Mouse (Mus musculus): ENCODE results near the gene Obscn. TPM values are rescaled to one million over a fixed set of nuclear protein-coding genes. Genes with fewer than 3 reads are reported as not detected.

The Obscn gene
- polyA plus RNA-seq, 1 experiment: 5.0 TPM

DNA sequence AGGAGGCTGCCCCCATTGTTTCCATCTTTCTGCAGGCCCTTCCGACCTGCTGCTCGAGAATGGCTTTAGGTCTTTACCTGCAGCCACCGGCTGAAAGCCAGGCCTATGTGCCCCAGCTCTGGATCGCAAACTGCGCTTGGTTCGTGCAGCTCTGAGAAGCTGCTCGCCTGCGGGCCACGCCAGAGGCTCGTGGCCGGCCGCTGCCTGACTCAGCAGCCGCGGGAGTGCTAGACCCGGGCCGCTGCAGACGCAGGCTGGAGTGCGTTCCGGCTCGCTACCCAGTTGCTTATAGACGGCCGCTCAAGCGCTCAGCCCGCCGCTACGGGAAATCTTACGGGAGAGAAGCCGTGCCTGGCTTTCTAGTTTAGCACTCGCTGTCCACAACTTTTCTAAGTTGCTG lies 159.1 kb downstream of the Obscn start:
- under 1% methylated on average over 29 of the region's 29 CpGs for WGBS
- TF ChIP-seq POLR2A (IDR thresholded peaks at IDR 0.05; ENCODE audit: borderline replicate concordance, control insufficient read depth, low read depth, low read length) (peak; percentile 50; the same call in 1 of the 2 replicates), CTCF (IDR thresholded peaks at IDR 0.05; ENCODE audit: control insufficient read depth, insufficient read depth, low read length) (no peak)
- peaks cover 9% of the 10 kb centered on the region for H3K4me1 ChIP-seq (ENCODE audit: control insufficient read depth, insufficient read depth, low read length)
- peak overlapping the region; percentile 95 for H3K27ac ChIP-seq (ENCODE audit: control insufficient read depth, insufficient read depth, low read depth, low read length, poor library complexity)
- peak overlapping the region; percentile 89 for H3K4me3 ChIP-seq (replicated peaks; ENCODE audit: control insufficient read depth, low read depth, low read length)

DNA sequence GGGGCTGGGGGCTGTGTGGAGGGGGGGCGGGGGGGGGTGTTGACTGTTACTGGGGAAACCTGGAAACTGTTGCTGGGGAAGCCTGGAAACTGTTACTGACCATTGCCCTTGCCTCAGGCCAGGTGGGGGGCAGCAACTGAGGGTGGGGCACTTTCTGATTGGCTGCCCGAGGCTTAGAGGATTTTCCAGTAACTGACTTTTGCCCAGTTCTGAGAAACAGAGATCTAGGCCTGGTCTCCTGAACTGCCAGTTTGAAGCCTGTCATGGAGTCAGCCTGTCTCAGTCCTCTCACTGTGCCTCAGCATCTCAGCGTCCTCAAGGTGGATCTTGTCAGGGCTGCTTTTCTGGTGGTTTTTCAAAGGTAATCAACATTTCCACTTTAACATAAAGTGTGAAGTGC lies 161.8 kb downstream of the Obscn start:
- Histone ChIP-seq H3K27ac (ENCODE audit: control insufficient read depth, insufficient read depth, low read depth, low read length, poor library complexity) (no peak overlapping the region), H3K4me1 (ENCODE audit: control insufficient read depth, insufficient read depth, low read length) (no peaks in the 10 kb centered on the region; the same call in 1 of the 2 replicates), H3K4me3 (replicated peaks; ENCODE audit: control insufficient read depth, low read depth, low read length) (no peak overlapping the region)
- 85% methylated on average over 3 of the region's 3 CpGs for WGBS
- TF ChIP-seq CTCF (IDR thresholded peaks at IDR 0.05; ENCODE audit: control insufficient read depth, insufficient read depth, low read length) (no peak), POLR2A (IDR thresholded peaks at IDR 0.05; ENCODE audit: borderline replicate concordance, control insufficient read depth, low read depth, low read length) (no peak)

GRCm38 (mm10) chr11:58971796-58972195 lies 164.4 kb downstream of the Obscn start:
- no peaks in the 10 kb centered on the region; the same call in 1 of the 2 replicates for H3K4me1 ChIP-seq (ENCODE audit: control insufficient read depth, insufficient read depth, low read length)
- 87% methylated on average over 3 of the region's 3 CpGs for WGBS
- TF ChIP-seq CTCF (IDR thresholded peaks at IDR 0.05; ENCODE audit: control insufficient read depth, insufficient read depth, low read length) (no peak), POLR2A (IDR thresholded peaks at IDR 0.05; ENCODE audit: borderline replicate concordance, control insufficient read depth, low read depth, low read length) (no peak)

GRCm38 (mm10) chr11:58970831-58971530 lies 165.2 kb downstream of the Obscn start:
- WGBS: 90% methylated on average over 21 of the region's 21 CpGs
- H3K4me3 ChIP-seq (replicated peaks; ENCODE audit: control insufficient read depth, low read depth, low read length): no peak overlapping the region
- TF ChIP-seq CTCF (IDR thresholded peaks at IDR 0.05; ENCODE audit: control insufficient read depth, insufficient read depth, low read length) (no peak), POLR2A (IDR thresholded peaks at IDR 0.05; ENCODE audit: borderline replicate concordance, control insufficient read depth, low read depth, low read length) (no peak)
- H3K4me1 ChIP-seq (ENCODE audit: control insufficient read depth, insufficient read depth, low read length): no peaks in the 10 kb centered on the region; the same call in 1 of the 2 replicates
- no peak overlapping the region for H3K27ac ChIP-seq (ENCODE audit: control insufficient read depth, insufficient read depth, low read depth, low read length, poor library complexity)

More at GRCm38 (mm10) chr11:58971796-58972195, 164.4 kb downstream of the Obscn start:
- Histone ChIP-seq H3K27ac (ENCODE audit: control insufficient read depth, insufficient read depth, low read depth, low read length, poor library complexity) (no peak overlapping the region), H3K4me3 (replicated peaks; ENCODE audit: control insufficient read depth, low read depth, low read length) (no peak overlapping the region)

DNA sequence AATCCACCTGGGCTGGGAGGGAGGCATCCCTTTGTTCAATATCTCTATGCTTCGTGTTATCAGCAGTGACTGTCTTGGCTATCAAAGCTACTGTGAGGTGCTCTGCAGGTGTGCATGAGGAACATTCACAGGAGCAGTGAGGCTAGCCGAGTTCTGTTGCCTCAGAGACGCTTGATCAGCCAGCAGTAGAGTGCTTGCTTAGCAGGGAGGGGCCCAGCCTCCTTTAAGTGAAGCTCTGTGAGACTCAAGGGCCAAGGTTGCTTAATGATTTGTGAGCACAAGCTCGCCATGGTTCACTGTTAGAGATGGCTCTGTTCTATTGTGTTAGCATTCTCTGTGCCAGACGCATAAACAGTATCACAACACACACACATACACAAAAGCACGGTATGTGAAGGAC lies 166.5 kb downstream of the Obscn start:
- H3K27ac ChIP-seq (ENCODE audit: control insufficient read depth, insufficient read depth, low read depth, low read length, poor library complexity): no peak overlapping the region
- TF ChIP-seq POLR2A (IDR thresholded peaks at IDR 0.05; ENCODE audit: borderline replicate concordance, control insufficient read depth, low read depth, low read length) (no peak), CTCF (IDR thresholded peaks at IDR 0.05; ENCODE audit: control insufficient read depth, insufficient read depth, low read length) (no peak)
- no peaks in the 10 kb centered on the region; the same call in 1 of the 2 replicates for H3K4me1 ChIP-seq (ENCODE audit: control insufficient read depth, insufficient read depth, low read length)
- 74% methylated on average over 6 of the region's 6 CpGs for WGBS
- H3K4me3 ChIP-seq (replicated peaks; ENCODE audit: control insufficient read depth, low read depth, low read length): no peak overlapping the region

DNA sequence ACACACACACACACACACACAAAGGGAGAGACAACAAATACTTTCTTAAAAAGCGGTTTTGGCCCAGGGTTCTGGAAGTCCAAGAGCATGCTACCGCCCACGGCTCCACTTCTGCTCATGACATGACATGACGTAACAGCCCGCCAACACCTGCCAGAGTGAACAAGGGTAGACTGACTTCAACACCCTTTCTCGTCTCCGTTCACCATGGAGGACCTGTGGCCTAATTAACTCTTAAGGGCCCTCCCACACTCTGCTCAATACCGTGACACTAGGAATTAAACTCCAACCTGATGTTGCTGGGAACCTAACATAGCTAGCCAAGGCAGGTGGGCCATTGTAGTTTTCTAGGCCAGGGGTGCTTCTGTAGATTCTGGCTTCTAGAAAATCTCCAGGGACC lies 167.2 kb downstream of the Obscn start:
- H3K4me1 ChIP-seq (ENCODE audit: control insufficient read depth, insufficient read depth, low read length): no peaks in the 10 kb centered on the region; the same call in 1 of the 2 replicates
- TF ChIP-seq CTCF (IDR thresholded peaks at IDR 0.05; ENCODE audit: control insufficient read depth, insufficient read depth, low read length) (no peak), POLR2A (IDR thresholded peaks at IDR 0.05; ENCODE audit: borderline replicate concordance, control insufficient read depth, low read depth, low read length) (no peak)
- 65% methylated on average over 8 of the region's 8 CpGs for WGBS
- H3K27ac ChIP-seq (ENCODE audit: control insufficient read depth, insufficient read depth, low read depth, low read length, poor library complexity): no peak overlapping the region
- H3K4me3 ChIP-seq (replicated peaks; ENCODE audit: control insufficient read depth, low read depth, low read length): no peak overlapping the region

GRCm38 (mm10) chr11:58968551-58968950 lies 167.7 kb downstream of the Obscn start:
- H3K4me3 ChIP-seq (replicated peaks; ENCODE audit: control insufficient read depth, low read depth, low read length): no peak overlapping the region
- WGBS: 56% methylated on average over 7 of the region's 7 CpGs

GRCm38 (mm10) chr11:58967346-58967745 lies 168.9 kb downstream of the Obscn start:
- TF ChIP-seq CTCF (IDR thresholded peaks at IDR 0.05; ENCODE audit: control insufficient read depth, insufficient read depth, low read length) (peak; percentile 42), POLR2A (IDR thresholded peaks at IDR 0.05; ENCODE audit: borderline replicate concordance, control insufficient read depth, low read depth, low read length) (no peak)
- H3K27ac ChIP-seq (ENCODE audit: control insufficient read depth, insufficient read depth, low read depth, low read length, poor library complexity): no peak overlapping the region
- no peak overlapping the region for H3K4me3 ChIP-seq (replicated peaks; ENCODE audit: control insufficient read depth, low read depth, low read length)
- WGBS: 87% methylated on average over 1 of the region's 1 CpGs
- no peaks in the 10 kb centered on the region; the same call in 1 of the 2 replicates for H3K4me1 ChIP-seq (ENCODE audit: control insufficient read depth, insufficient read depth, low read length)

More at GRCm38 (mm10) chr11:58968551-58968950, 167.7 kb downstream of the Obscn start:
- TF ChIP-seq CTCF (IDR thresholded peaks at IDR 0.05; ENCODE audit: control insufficient read depth, insufficient read depth, low read length) (no peak), POLR2A (IDR thresholded peaks at IDR 0.05; ENCODE audit: borderline replicate concordance, control insufficient read depth, low read depth, low read length) (no peak)
- no peak overlapping the region for H3K27ac ChIP-seq (ENCODE audit: control insufficient read depth, insufficient read depth, low read depth, low read length, poor library complexity)
- no peaks in the 10 kb centered on the region; the same call in 1 of the 2 replicates for H3K4me1 ChIP-seq (ENCODE audit: control insufficient read depth, insufficient read depth, low read length)
